Mouse (Mus musculus): ENCODE measurements at regions not wholly inside any gene's neighbourhood (a gene's known extent, or its start where the extent isn't known, plus 50 kb on each side); places are given as distances from the start of the nearest gene placed in this dataset.

DNA sequence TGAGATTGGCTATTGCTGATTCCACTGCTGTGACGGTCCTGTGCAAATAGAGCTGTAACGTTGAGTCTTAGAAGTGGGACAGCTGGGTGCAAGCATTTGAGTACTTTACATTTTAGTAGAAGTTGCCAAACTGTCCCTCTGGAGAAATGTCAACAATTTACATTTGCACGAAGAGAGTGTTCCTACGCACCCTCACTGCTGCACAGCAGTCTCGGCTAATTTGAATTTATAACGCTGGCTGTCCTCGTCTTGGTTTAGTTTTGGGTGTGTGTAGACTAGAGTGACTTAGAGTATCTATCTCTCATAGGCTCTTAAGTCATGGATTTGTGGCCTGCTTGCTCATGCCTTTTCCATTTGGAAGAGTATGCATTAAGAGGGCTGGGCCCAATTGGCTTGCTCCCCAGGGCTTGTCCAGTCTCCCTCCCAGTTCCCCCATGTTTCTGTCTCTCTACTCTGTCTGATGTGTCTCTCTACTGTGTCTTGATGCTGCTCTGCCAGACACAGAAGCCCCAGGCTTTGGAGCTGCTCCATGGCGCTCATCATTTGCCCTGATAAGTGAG lies 79.8 kb upstream of the Mphosph6 start:
- ATAC-seq = no peak

- ATAC-seq = no peak
These were observed 78.7 kb upstream of the Mphosph6 start for GRCm38 (mm10) chr8:117880279-117880975.

GRCm38 (mm10) chr8:117873611-117874010 lies 71.9 kb upstream of the Mphosph6 start:
- ATAC-seq = no peak

- ATAC-seq = no peak
These were observed 65.4 kb upstream of the Mphosph6 start for GRCm38 (mm10) chr8:117867138-117867537.

DNA sequence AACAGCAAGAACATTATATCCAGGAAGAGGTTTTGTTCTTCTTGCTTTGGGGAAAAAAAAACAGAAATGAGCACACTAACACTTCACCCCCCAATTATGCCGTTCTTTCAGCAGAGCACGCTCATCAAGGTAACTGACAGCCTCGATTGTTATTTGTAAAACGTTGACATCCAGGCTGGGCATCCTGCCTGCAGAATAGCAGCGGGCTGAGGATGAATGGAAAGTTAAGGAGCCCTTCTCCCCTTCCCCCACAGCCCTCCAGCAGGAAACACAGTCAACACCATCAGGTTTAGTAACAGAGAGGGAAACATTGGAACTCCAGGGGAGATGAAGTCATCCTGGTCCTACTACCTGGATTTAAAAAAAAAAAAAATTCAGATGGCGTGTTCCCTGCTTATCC lies 63.3 kb upstream of the Mphosph6 start:
- no peak for ATAC-seq

- peak; percentile 65 for ATAC-seq
These were observed 62.1 kb upstream of the Mphosph6 start for GRCm38 (mm10) chr8:117863837-117864236.

DNA sequence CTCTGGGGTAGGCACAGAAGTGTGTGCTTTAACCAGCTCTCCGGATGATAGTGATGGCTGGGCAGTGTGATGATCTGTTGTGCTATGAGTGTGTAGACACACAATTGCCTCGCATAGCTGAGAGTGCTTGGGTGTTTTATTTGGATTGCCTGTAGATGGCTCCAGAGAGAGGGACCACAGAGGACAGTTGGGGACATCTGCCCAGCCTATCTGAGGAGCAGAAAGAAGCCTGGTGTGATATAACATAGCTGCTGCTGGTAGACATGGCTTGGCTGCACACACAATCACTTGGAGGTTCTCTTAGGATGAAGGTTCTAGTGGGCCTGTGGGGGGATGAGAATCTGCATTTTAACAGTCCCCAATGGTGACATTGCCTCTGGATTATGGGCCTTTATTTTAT lies 60.6 kb upstream of the Mphosph6 start:
- ATAC-seq = no peak

DNA sequence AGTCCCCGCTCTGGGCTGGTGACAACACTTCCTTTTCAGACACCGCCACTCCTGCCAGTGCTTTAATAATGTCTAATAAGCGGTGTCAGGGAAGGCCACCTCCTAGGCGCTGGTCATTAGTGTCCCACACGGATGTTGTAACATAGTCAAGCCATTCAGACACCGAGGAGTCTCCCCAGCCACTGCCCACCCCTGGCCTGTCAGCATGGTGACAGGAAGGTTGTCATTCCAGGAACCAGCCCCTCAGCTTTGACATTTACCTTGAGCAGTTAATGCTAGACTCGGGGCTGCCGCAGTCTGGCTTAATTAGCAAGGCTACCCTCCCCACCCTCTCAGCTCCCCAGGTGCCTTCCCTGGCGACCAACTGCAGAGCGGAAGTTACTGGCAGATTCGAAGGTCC lies 58.0 kb upstream of the Mphosph6 start:
- ATAC-seq = peak; percentile 41

DNA sequence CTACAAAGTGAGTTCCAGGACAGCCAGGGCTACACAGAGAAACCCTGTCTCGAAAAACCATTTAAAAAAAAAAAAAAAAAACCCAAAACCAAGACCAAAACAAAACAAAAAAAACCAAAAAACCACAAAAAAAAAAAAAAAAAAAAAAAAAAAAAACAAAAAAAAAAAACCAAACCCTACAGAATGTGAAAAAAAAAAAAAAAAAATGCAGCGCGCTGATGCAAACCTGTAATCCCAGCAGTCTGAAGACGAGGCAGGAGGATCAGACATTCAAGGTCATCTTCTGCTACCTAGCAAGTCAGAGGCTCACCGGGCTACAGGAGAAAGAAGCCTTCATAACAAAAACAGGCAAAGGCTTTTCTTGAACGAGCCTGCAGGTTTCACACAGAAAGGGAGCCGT lies 57.4 kb upstream of the Mphosph6 start:
- ATAC-seq = no peak

DNA sequence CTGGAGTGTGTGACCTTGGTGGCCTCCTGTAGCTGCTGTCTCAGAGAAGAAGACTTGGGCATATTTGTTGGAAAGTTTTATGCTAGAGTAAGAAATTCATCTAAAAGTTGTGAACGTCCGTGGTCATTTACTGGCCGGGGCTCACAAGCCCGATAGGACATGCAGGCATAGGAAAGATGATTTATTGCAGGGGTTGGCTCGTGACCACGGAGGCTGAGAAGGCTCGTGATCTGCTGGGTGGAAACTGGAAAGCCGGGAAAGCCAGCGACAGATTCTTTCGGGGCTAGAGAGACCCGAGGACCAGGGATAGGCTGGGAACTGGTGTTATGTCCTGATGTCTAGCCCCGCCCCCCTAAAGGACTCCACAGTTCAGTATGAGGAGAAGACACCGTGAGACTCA lies 54.4 kb upstream of the Mphosph6 start:
- no peak for ATAC-seq

- no peak for ATAC-seq
These were observed 53.3 kb upstream of the Mphosph6 start for GRCm38 (mm10) chr8:117854942-117855491.

GRCm38 (mm10) chr8:117854301-117854700 lies 52.6 kb upstream of the Mphosph6 start:
- no peak for ATAC-seq

DNA sequence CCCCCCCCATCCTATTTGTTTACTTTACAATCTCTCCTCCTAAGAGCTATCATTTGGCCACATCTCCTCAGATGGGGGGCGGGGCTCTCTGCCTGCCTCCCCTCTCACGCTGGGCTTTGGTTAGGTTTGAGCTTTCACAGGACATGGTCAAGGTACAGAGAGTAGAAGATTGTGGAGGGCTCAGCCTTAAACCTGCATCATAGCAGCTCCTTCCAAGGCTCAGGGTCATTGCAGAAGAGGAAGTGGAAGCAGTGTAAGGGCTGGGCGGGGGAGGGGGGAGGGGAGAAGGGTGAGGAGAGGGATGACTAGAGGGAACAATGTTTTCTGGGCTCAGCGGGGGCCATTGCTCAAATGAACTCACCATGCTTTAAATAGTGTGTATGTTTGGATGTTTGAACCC lies 51.7 kb upstream of the Mphosph6 start:
- ATAC-seq = no peak

DNA sequence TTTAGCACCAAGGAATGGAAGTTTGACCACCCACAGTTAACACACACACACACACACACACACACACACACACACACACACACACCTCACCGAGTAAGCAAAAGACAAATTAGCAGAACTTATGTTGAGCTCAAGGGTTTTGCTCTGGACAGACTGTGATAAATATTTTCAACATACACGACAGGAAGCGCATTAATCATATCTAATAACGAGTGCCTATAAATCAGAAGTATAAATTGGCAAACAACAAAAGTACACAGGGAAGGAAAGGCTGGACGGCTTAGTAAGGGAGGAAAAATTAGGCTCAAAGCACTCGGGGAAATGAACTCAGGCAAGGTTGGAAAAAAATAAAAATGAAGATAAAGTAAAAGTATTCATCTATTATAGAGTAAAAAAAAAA lies 50.8 kb upstream of the Mphosph6 start:
- ATAC-seq = no peak

All from CD4-positive, CD25-positive, alpha-beta regulatory T cell, adult 4 months (primary cell).